Mouse (Mus musculus) stomach, embryonic 15.5 days (tissue): ENCODE measurements at regions not wholly inside any gene's neighbourhood (a gene's known extent, or its start where the extent isn't known, plus 50 kb on each side); places are given as distances from the start of the nearest gene placed in this dataset.

Experiments
- ATAC-seq: fragments of 200-750 bp; cut with Nextera tagmentation; 2 replicates; pipeline ENCODE4 v1.8.0; 2017; ENCODE audit warnings: low read depth, moderate number of reproducible peaks, moderate TSS enrichment; ENCODE audit not compliant: insufficient read depth, low FRiP score
- H3K27ac ChIP-seq: fragments of 300-500 bp; sonication (generic); 2 replicates; pipeline ENCODE4 v1.5.1; 2015; ENCODE audit warnings: mild to moderate bottlenecking, inconsistent platforms
- H3K27me3 ChIP-seq: fragments of 300-500 bp; sonication (generic); replicated peaks from 2 replicates; pipeline ENCODE4 v1.6.1; 2015; ENCODE audit warnings: inconsistent platforms
- H3K36me3 ChIP-seq: fragments of 300-500 bp; sonication (generic); 2 replicates; pipeline ENCODE4 v1.6.1; 2015; ENCODE audit warnings: inconsistent platforms
- H3K4me1 ChIP-seq: fragments of 300-500 bp; sonication (generic); 2 replicates; pipeline ENCODE4 v1.6.1; 2015; ENCODE audit warnings: inconsistent platforms
- H3K4me2 ChIP-seq: fragments of 300-500 bp; sonication (generic); 2 replicates; pipeline ENCODE4 v1.6.1; 2015; ENCODE audit warnings: mild to moderate bottlenecking, inconsistent platforms
- H3K4me3 ChIP-seq: fragments of 300-500 bp; sonication (generic); replicated peaks from 2 replicates; pipeline ENCODE4 v1.5.1; 2015; ENCODE audit warnings: inconsistent platforms
- H3K9ac ChIP-seq: fragments of 300-500 bp; sonication (generic); 2 replicates; pipeline ENCODE4 v1.6.1; 2015; ENCODE audit warnings: inconsistent platforms
- H3K9me3 ChIP-seq: fragments of 300-500 bp; sonication (generic); 2 replicates; pipeline ENCODE4 v1.6.1; 2016; ENCODE audit warnings: inconsistent platforms
- WGBS: fragments of 180-500 bp; shearing (Covaris S2); methylation state at CpG from one replicate; pipeline ENCODE4 v1.1.7; 2015; 5-methylcytosine and 5-hydroxymethylcytosine counted together

DNA sequence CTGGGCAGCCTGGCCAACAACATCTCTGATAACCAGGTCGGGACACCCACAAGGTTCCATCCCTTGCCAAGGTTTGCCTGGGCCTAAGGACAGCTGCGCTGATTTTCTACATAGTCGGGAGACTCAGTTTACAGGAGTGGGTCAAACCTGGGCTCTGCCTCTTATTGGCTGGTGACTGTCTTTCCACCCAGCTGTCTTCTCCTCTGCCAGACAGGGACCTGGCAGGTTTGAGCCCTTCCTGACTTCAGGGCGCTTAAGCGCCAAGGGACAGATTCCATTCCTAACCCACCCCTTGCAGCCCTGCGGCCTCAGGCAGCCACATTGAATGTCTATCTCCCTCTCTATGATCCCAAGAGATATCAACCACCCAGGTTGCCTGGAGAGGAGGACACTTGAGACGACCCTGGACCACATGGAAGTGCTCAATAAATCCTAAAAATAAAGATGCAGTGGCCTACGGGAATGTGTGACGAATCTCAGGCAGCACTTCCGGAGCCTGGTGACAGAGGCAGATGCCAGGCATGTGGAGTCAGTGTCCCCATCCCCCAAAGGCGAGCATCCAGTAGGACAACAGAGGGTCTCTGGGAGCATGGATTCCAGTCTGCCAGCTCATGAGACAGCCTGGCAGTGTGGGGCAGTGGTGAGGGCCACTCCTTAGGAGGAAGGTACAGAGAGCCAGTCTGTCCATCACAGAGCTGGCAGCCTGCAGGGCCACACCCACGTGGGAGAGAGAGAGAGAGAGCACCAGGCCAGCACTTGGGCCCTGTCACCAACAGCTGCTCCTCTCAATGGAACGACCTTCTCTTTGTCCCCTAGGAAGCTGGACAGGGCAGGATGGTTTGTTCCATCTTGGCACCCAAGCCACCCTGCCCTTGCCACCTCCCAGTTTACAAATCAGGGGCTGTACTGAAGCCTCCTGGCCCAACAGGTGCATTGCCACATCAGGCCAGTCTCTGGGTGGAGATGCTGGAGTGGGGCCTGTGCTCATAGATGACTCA is 63.8 kb upstream of the Slc6a6 start:
- H3K4me2 ChIP-seq, result no peak overlapping the region
- no peaks in the 10 kb centered on the region for H3K36me3 ChIP-seq
- no peaks in the 10 kb centered on the region for H3K27me3 ChIP-seq
- 75% methylated on average over 13 of the region's 13 CpGs for WGBS
- no peak overlapping the region for H3K4me3 ChIP-seq
- H3K27ac ChIP-seq, result no peak overlapping the region
- H3K9ac ChIP-seq, result no peak overlapping the region
- peaks cover 14% of the 10 kb centered on the region for H3K4me1 ChIP-seq
- no peak for ATAC-seq
- no peaks in the 10 kb centered on the region for H3K9me3 ChIP-seq

DNA sequence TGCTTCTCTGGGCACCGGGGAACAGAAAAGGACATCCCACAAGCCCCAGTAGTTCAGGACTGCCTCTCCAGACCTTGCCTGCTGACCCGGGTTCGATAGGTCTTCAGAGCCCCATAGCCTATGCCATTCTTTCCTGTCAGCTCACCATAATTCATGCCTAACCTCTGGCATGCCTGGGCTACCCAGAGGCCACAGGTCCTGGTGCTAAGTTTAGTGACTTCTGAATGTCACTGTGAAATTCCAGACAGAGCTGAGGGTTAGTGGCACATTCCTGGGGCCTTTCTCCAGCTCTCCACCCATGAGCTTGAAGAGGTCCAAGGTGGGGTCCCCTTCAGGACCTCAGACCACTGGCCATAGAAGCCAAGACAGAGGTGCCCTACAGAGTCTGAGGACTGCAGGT is 62.4 kb upstream of the Slc6a6 start:
- Histone ChIP-seq H3K9me3 (no peaks in the 10 kb centered on the region), H3K9ac (no peak overlapping the region), H3K4me3 (no peak overlapping the region), H3K4me1 (peaks cover 11% of the 10 kb centered on the region), H3K4me2 (no peak overlapping the region), H3K27me3 (no peaks in the 10 kb centered on the region), H3K27ac (no peak overlapping the region), H3K36me3 (no peaks in the 10 kb centered on the region)
- WGBS, result 72% methylated on average over 3 of the region's 3 CpGs
- no peak for ATAC-seq

DNA sequence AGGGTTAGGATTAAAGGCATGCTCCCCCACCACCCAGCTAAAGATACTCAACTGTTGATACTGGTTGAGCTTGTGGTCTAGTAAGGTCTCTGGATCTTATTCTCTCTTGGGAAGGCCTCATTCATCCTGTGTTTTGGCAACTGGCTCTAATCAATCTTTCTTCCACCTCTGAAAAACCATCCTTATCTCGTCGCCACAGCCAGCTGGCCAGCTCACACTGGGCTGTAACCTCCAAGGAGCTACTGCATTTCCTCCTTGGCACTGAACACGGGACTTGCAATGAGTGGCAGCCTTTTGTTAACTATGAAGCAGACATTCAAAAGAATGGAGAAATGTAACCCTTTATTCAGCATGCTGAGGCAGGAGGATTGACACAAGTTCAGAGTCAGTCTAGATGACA is 61.4 kb upstream of the Slc6a6 start:
- no peak for ATAC-seq
- H3K4me1 ChIP-seq, result 0 out of 2 replicates have a peak, but pooled peaks cover 2% of the 10 kb centered on the region
- WGBS, result 26% methylated on average over 3 of the region's 3 CpGs
- no peak overlapping the region for H3K27ac ChIP-seq
- no peaks in the 10 kb centered on the region for H3K9me3 ChIP-seq
- H3K9ac ChIP-seq, result no peak overlapping the region
- H3K36me3 ChIP-seq, result no peaks in the 10 kb centered on the region
- no peak overlapping the region for H3K4me3 ChIP-seq
- H3K4me2 ChIP-seq, result no peak overlapping the region
- H3K27me3 ChIP-seq, result no peaks in the 10 kb centered on the region

DNA sequence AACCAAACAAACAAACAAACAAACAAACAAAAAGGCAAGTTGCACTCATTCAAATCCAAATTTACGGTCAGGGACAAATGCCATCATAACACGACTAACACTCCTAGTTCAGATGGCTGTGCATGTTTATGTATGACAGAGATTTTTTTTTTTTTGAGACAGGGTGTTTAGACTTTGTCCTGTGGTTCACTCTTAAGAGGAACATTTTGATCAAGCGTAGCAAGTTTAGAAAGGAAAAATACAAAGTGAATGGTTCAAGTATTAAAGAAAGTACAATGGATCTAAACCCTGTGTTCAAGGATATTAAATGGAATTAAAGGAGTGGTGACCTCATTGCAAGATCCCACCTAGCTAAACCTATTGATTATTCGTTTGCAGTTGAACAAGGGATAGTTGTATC is 60.2 kb upstream of the Slc6a6 start:
- Histone ChIP-seq H3K4me3 (no peak overlapping the region), H3K4me1 (no peaks in the 10 kb centered on the region), H3K9me3 (no peaks in the 10 kb centered on the region), H3K27ac (no peak overlapping the region), H3K36me3 (no peaks in the 10 kb centered on the region), H3K9ac (no peak overlapping the region), H3K27me3 (no peaks in the 10 kb centered on the region), H3K4me2 (no peak overlapping the region)
- no peak for ATAC-seq
- 83% methylated on average over 4 of the region's 4 CpGs for WGBS

DNA sequence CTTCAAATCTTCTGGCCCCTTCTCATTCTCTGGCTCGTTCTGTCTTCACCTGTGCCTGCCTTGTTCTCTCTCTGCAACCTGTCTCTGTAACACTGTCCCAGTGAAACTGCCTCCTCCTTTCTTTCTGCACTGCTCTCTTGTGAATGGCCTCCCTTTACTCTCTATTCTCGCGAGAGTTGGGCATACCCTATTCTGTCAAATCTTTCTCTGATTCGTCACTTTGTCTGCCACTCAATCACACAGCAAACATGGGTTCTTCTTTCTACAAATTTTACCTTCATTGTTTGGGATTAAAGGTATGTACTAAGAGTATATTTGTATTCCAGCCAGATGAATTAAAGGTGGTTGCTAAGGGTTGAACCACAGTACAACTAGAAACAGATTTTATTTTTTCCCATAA is 54.6 kb upstream of the Slc6a6 start:
- H3K27ac ChIP-seq, result no peak overlapping the region
- no peak overlapping the region for H3K9ac ChIP-seq
- no peaks in the 10 kb centered on the region for H3K9me3 ChIP-seq
- H3K27me3 ChIP-seq, result no peaks in the 10 kb centered on the region
- H3K4me1 ChIP-seq, result no peaks in the 10 kb centered on the region
- no peaks in the 10 kb centered on the region for H3K36me3 ChIP-seq
- no peak for ATAC-seq
- 88% methylated on average over 4 of the region's 4 CpGs for WGBS
- no peak overlapping the region for H3K4me3 ChIP-seq
- H3K4me2 ChIP-seq, result no peak overlapping the region

DNA sequence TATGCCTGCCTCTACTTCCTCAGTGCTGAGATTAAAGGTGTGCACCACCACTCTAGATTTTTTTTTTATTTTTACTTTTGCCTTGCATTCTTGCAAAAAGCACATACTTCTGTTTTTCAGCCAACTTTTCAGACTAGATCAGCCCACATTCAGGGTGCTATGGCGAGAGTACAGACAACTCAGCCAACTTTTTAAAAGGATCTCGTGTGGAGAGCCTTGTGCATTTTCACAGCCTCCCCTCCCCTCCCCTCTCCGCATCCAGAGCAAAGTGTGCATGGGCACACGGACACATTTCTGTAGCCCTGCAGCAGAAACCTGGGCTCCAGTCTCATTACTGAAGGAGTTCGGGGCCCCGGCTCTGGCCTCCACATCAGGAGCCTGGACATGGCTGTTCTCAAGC is 52.6 kb upstream of the Slc6a6 start:
- 88% methylated on average over 6 of the region's 6 CpGs for WGBS
- ATAC-seq, result no peak
- no peak overlapping the region for H3K27ac ChIP-seq
- H3K9me3 ChIP-seq, result no peaks in the 10 kb centered on the region
- no peak overlapping the region for H3K4me3 ChIP-seq
- no peaks in the 10 kb centered on the region for H3K4me1 ChIP-seq
- H3K27me3 ChIP-seq, result no peaks in the 10 kb centered on the region
- no peak overlapping the region for H3K4me2 ChIP-seq
- no peak overlapping the region for H3K9ac ChIP-seq
- H3K36me3 ChIP-seq, result no peaks in the 10 kb centered on the region
